Mouse (Mus musculus): ENCODE measurements around the gene Ccdc30. TPM values are rescaled to one million over a fixed set of nuclear protein-coding genes. Genes with fewer than 3 reads are reported as not detected.

Gene Ccdc30
- polyA plus RNA-seq, 1 experiment from 2014 or later = 12.4 TPM

- peak overlapping the region; percentile 38 for H3K4me3 ChIP-seq
- peak; percentile 61; the same call in 1 of the 2 replicates for ATAC-seq
- peak overlapping the region; percentile 54 for H3K9ac ChIP-seq
- 0 out of 2 replicates have a peak, but pooled peaks cover 10% of the 10 kb centered on the region for H3K4me1 ChIP-seq
- H3K4me2 ChIP-seq = peak overlapping the region; percentile 64
- H3K36me3 ChIP-seq (ENCODE audit: poor library complexity, severe bottlenecking) = no peaks in the 10 kb centered on the region
- no peaks in the 10 kb centered on the region for H3K9me3 ChIP-seq (replicated peaks)
- no peaks in the 10 kb centered on the region for H3K27me3 ChIP-seq
- 3% methylated on average over 30 of the region's 30 CpGs for WGBS
- peak overlapping the region; percentile 28; the same call in 1 of the 2 replicates for H3K27ac ChIP-seq
These were observed 55.9 kb downstream of the Ccdc30 start for GRCm38 (mm10) chr4:119359196-119359971.

- Histone ChIP-seq H3K9me3 (replicated peaks) (no peaks in the 10 kb centered on the region), H3K36me3 (ENCODE audit: poor library complexity, severe bottlenecking) (no peaks in the 10 kb centered on the region), H3K27me3 (no peaks in the 10 kb centered on the region), H3K4me1 (no peaks in the 10 kb centered on the region), H3K4me2 (no peak overlapping the region), H3K4me3 (no peak overlapping the region), H3K27ac (no peak overlapping the region), H3K9ac (no peak overlapping the region)
- WGBS = 97% methylated on average over 6 of the region's 6 CpGs
- ATAC-seq = no peak
These were observed 69.8 kb downstream of the Ccdc30 start for GRCm38 (mm10) chr4:119345508-119345907.

- WGBS = 1% methylated on average over 10 of the region's 10 CpGs
- Histone ChIP-seq H3K36me3 (ENCODE audit: poor library complexity, severe bottlenecking) (no peaks in the 10 kb centered on the region), H3K4me3 (no peak overlapping the region), H3K27ac (peak overlapping the region; percentile 79), H3K9ac (peak overlapping the region; percentile 27; the same call in 1 of the 2 replicates), H3K27me3 (no peaks in the 10 kb centered on the region), H3K4me2 (peak overlapping the region; percentile 47), H3K9me3 (replicated peaks) (no peaks in the 10 kb centered on the region), H3K4me1 (peaks cover 16% of the 10 kb centered on the region)
- ATAC-seq = peak; percentile 94
These were observed 76.4 kb downstream of the Ccdc30 start for GRCm38 (mm10) chr4:119338861-119339361.

- 35% methylated on average over 4 of the region's 4 CpGs for WGBS
- Histone ChIP-seq H3K9ac (peak overlapping the region; percentile 27), H3K4me2 (peak overlapping the region; percentile 47), H3K27me3 (no peaks in the 10 kb centered on the region), H3K36me3 (ENCODE audit: poor library complexity, severe bottlenecking) (no peaks in the 10 kb centered on the region), H3K27ac (peak overlapping the region; percentile 79), H3K4me3 (no peak overlapping the region), H3K4me1 (peaks cover 16% of the 10 kb centered on the region), H3K9me3 (replicated peaks) (no peaks in the 10 kb centered on the region)
- peak; percentile 89 for ATAC-seq
These were observed 76.9 kb downstream of the Ccdc30 start for GRCm38 (mm10) chr4:119338422-119338821.

- H3K27ac ChIP-seq = no peak overlapping the region
- no peaks in the 10 kb centered on the region for H3K27me3 ChIP-seq
- H3K4me2 ChIP-seq = no peak overlapping the region
- H3K36me3 ChIP-seq (ENCODE audit: poor library complexity, severe bottlenecking) = no peaks in the 10 kb centered on the region
- H3K4me1 ChIP-seq = peaks cover 8% of the 10 kb centered on the region
- ATAC-seq = no peak
- 87% methylated on average over 6 of the region's 6 CpGs for WGBS
- no peaks in the 10 kb centered on the region for H3K9me3 ChIP-seq (replicated peaks)
- no peak overlapping the region for H3K4me3 ChIP-seq
- H3K9ac ChIP-seq = no peak overlapping the region
These were observed 81.8 kb downstream of the Ccdc30 start for GRCm38 (mm10) chr4:119333487-119333886.

- Histone ChIP-seq H3K27me3 (peaks cover 11% of the 10 kb centered on the region), H3K9me3 (replicated peaks) (no peaks in the 10 kb centered on the region), H3K9ac (peak overlapping the region; percentile 78), H3K4me3 (peak overlapping the region; percentile 78), H3K4me2 (peak overlapping the region; percentile 98), H3K4me1 (peaks cover 19% of the 10 kb centered on the region), H3K36me3 (ENCODE audit: poor library complexity, severe bottlenecking) (peaks cover 30% of the 10 kb centered on the region), H3K27ac (peak overlapping the region; percentile 89)
- peak; percentile 50 for ATAC-seq
- WGBS = 32% methylated on average over 10 of the region's 10 CpGs
These were observed 94.3 kb downstream of the Ccdc30 start for GRCm38 (mm10) chr4:119320896-119321550.

GRCm38 (mm10) chr4:119320131-119320830, 95.0 kb downstream of the Ccdc30 start, which contains the start of gene Ppih:
Ppih (minus strand) TSS chr4:119320546.
- under 1% methylated on average over 44 of the region's 44 CpGs for whole genome bisulfite sequencing
- peaks cover 19% of the 10 kb centered on the region for H3K4me1 ChIP-seq

GRCm38 (mm10) chr4:119313756-119314155, 101.6 kb downstream of the Ccdc30 start:
- no peaks in the 10 kb centered on the region for H3K9me3 ChIP-seq (replicated peaks)
- H3K36me3 ChIP-seq (ENCODE audit: poor library complexity, severe bottlenecking) = peaks cover 84% of the 10 kb centered on the region
- ATAC-seq = no peak
- H3K27me3 ChIP-seq = no peaks in the 10 kb centered on the region
- H3K27ac ChIP-seq = no peak overlapping the region
- H3K4me1 ChIP-seq = peaks cover under 1% of the 10 kb centered on the region
- WGBS = 93% methylated on average over 1 of the region's 1 CpGs
- no peak overlapping the region for H3K4me2 ChIP-seq
- H3K9ac ChIP-seq = no peak overlapping the region
- no peak overlapping the region for H3K4me3 ChIP-seq

More at GRCm38 (mm10) chr4:119320131-119320830, 95.0 kb downstream of the Ccdc30 start, which contains the start of gene Ppih:
- H3K9ac ChIP-seq = peak within 1 kb of the TSS; percentile 78
- H3K36me3 ChIP-seq (ENCODE audit: poor library complexity, severe bottlenecking) = peaks cover 37% of the 10 kb centered on the region
- no peaks in the 10 kb centered on the region for H3K9me3 ChIP-seq (replicated peaks)
- peak; percentile 99 for ATAC-seq
- peak within 1 kb of the TSS; percentile 98 for H3K4me2 ChIP-seq
- H3K27ac ChIP-seq = peak within 1 kb of the TSS; percentile 89
- H3K4me3 ChIP-seq = peak within 1 kb of the TSS; percentile 78
- H3K27me3 ChIP-seq = peaks cover 11% of the 10 kb centered on the region

GRCm38 (mm10) chr4:119305418-119305817, 109.9 kb downstream of the Ccdc30 start:
- no peak for ATAC-seq
- 82% methylated on average over 5 of the region's 5 CpGs for WGBS
- Histone ChIP-seq H3K9ac (no peak overlapping the region), H3K27me3 (no peaks in the 10 kb centered on the region), H3K27ac (no peak overlapping the region), H3K4me2 (no peak overlapping the region), H3K4me3 (no peak overlapping the region), H3K9me3 (replicated peaks) (no peaks in the 10 kb centered on the region), H3K36me3 (ENCODE audit: poor library complexity, severe bottlenecking) (peaks cover 40% of the 10 kb centered on the region), H3K4me1 (no peaks in the 10 kb centered on the region)

GRCm38 (mm10) chr4:119303291-119303690, 112.0 kb downstream of the Ccdc30 start:
- Histone ChIP-seq H3K27me3 (no peaks in the 10 kb centered on the region), H3K9ac (no peak overlapping the region), H3K4me1 (no peaks in the 10 kb centered on the region), H3K9me3 (replicated peaks) (no peaks in the 10 kb centered on the region), H3K36me3 (ENCODE audit: poor library complexity, severe bottlenecking) (peaks cover 25% of the 10 kb centered on the region), H3K4me2 (no peak overlapping the region), H3K27ac (no peak overlapping the region), H3K4me3 (no peak overlapping the region)
- ATAC-seq = no peak
- WGBS = 92% methylated on average over 8 of the region's 8 CpGs

GRCm38 (mm10) chr4:119301777-119302176, 113.5 kb downstream of the Ccdc30 start:
- 81% methylated on average over 3 of the region's 3 CpGs for WGBS
- no peak overlapping the region for H3K9ac ChIP-seq

More at GRCm38 (mm10) chr4:119301777-119302176, 113.5 kb downstream of the Ccdc30 start:
- Histone ChIP-seq H3K27ac (no peak overlapping the region), H3K4me3 (no peak overlapping the region), H3K4me2 (no peak overlapping the region), H3K9me3 (replicated peaks) (no peaks in the 10 kb centered on the region), H3K36me3 (ENCODE audit: poor library complexity, severe bottlenecking) (peaks cover 10% of the 10 kb centered on the region), H3K4me1 (no peaks in the 10 kb centered on the region), H3K27me3 (no peaks in the 10 kb centered on the region)
- ATAC-seq = no peak

Measured in forebrain, embryonic 13.5 days (tissue).